Mouse (Mus musculus) stomach, embryonic 16.5 days (tissue): ENCODE measurements at regions not wholly inside any gene's neighbourhood (a gene's known extent, or its start where the extent isn't known, plus 50 kb on each side); places are given as distances from the start of the nearest gene placed in this dataset.

Source experiments
- ATAC-seq: fragments of 200-750 bp; cut with Nextera tagmentation; 2 replicates; pipeline ENCODE4 v1.8.0; 2017; ENCODE audit warnings: moderate number of reproducible peaks, moderate TSS enrichment; ENCODE audit not compliant: insufficient read depth, low FRiP score
- H3K27ac ChIP-seq: fragments of 300-500 bp; sonication (generic); 2 replicates; pipeline ENCODE4 v1.5.1; 2014; ENCODE audit warnings: low read length
- H3K27me3 ChIP-seq: fragments of 300-500 bp; sonication (generic); 2 replicates; pipeline ENCODE4 v1.6.1; 2014; ENCODE audit warnings: low read length, control low read depth, mixed read lengths; ENCODE audit not compliant: control insufficient read depth, insufficient read depth
- H3K36me3 ChIP-seq: fragments of 300-500 bp; sonication (generic); 2 replicates; pipeline ENCODE4 v1.6.1; 2014; ENCODE audit warnings: low read length; ENCODE audit not compliant: control insufficient read depth, insufficient read depth
- H3K4me1 ChIP-seq: fragments of 300-500 bp; sonication (generic); 2 replicates; pipeline ENCODE4 v1.6.1; 2014; ENCODE audit warnings: low read length, control low read depth, mixed read lengths; ENCODE audit not compliant: control insufficient read depth, insufficient read depth
- H3K4me2 ChIP-seq: fragments of 300-500 bp; sonication (generic); 2 replicates; pipeline ENCODE4 v1.6.1; 2014; ENCODE audit warnings: low read depth, low read length, mixed read lengths
- H3K4me3 ChIP-seq: fragments of 300-500 bp; sonication (generic); replicated peaks from 2 replicates; pipeline ENCODE4 v1.5.1; 2014; ENCODE audit warnings: mild to moderate bottlenecking, low read length
- H3K9ac ChIP-seq: fragments of 300-500 bp; sonication (generic); 2 replicates; pipeline ENCODE4 v1.6.1; 2014; ENCODE audit warnings: low read length
- H3K9me3 ChIP-seq: fragments of 300-500 bp; sonication (generic); replicated peaks from 2 replicates; pipeline ENCODE4 v1.6.1; 2016; ENCODE audit warnings: low read length, control low read depth; ENCODE audit not compliant: control insufficient read depth
- WGBS: fragments of 180-500 bp; shearing (Covaris S2); extraction: QIAGEN DNeasy Blood & Tissue Kit; methylation state at CpG from one replicate; pipeline ENCODE4 v1.1.7; 2014; 5-methylcytosine and 5-hydroxymethylcytosine counted together

DNA sequence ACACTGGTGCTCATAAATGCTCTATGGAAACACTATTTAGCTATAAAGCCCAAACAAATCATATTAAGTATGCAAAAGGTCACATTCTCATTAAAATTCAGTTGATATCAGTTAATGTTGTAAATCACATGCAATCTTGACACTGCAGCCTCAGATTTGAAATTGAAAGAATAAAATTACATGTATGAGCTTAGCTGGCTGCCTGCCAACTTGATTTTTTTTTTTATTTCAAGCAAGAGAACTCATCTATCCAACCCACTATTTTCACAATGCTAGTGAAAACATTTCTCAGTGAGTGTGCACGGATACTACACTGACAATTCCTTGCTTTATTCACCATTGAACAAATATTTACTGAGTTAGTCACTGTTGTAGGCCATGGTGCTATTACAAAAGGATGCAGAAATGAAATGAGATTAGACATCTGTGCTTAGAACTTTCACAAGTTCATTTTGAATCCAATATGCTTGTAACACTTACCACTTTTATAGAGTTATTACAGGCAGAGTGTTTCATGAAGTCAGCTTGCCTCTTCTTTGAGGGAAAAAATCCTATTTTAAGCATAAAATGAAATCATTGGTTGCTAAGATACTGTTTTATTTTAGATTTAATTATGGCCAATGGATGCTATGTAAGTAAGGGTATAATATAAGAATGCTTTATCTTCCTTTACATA is 539.4 kb downstream of the Tmtc2 start:
- WGBS = 48% methylated on average over 1 of the region's 1 CpGs
- Histone ChIP-seq H3K4me2 (no peak overlapping the region), H3K27me3 (no peaks in the 10 kb centered on the region), H3K4me1 (no peaks in the 10 kb centered on the region), H3K9ac (no peak overlapping the region), H3K36me3 (no peaks in the 10 kb centered on the region), H3K9me3 (no peaks in the 10 kb centered on the region), H3K4me3 (no peak overlapping the region), H3K27ac (no peak overlapping the region)
- no peak for ATAC-seq

DNA sequence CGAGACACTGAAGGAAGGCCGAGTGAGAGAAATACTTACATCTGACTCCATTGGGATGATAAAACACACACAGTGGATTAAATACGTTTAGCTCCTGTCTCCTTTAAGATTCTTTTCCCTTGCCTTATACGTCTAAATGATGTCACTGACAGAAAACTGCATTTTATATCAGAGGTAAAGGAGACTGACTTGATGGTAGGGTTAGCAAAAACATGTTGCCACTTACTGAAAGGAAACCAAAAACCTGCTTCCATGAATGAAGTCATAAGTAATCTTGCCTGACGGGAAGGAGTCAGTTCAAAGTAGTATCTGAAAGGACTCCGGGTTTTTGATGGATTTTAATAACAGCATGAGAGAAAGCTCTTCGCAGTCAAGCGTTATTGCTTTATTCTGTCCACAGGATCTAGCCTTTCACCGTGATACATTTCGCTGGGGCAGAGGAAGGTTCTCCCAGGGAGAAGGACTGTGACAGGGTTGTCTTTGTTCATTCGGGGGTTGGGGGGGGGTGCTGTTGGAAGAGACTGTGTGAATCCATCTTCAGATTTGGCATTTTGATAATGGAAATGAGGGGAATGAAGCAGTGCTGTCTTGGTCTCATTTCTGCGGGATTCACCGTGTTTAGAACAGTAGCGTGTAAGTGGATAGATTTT is 553.7 kb downstream of the Tmtc2 start:
- no peaks in the 10 kb centered on the region for H3K9me3 ChIP-seq
- no peak overlapping the region for H3K9ac ChIP-seq
- H3K27me3 ChIP-seq = no peaks in the 10 kb centered on the region
- no peak; the same call in 1 of the 2 replicates for ATAC-seq
- H3K4me3 ChIP-seq = peak overlapping the region; percentile 6; the same call in 1 of the 2 replicates
- no peaks in the 10 kb centered on the region for H3K36me3 ChIP-seq
- peak overlapping the region; percentile 38 for H3K4me2 ChIP-seq
- 34% methylated on average over 14 of the region's 14 CpGs for WGBS
- H3K4me1 ChIP-seq = 0 out of 2 replicates have a peak, but pooled peaks cover 5% of the 10 kb centered on the region
- H3K27ac ChIP-seq = peak overlapping the region; percentile 9; the same call in 1 of the 2 replicates

DNA sequence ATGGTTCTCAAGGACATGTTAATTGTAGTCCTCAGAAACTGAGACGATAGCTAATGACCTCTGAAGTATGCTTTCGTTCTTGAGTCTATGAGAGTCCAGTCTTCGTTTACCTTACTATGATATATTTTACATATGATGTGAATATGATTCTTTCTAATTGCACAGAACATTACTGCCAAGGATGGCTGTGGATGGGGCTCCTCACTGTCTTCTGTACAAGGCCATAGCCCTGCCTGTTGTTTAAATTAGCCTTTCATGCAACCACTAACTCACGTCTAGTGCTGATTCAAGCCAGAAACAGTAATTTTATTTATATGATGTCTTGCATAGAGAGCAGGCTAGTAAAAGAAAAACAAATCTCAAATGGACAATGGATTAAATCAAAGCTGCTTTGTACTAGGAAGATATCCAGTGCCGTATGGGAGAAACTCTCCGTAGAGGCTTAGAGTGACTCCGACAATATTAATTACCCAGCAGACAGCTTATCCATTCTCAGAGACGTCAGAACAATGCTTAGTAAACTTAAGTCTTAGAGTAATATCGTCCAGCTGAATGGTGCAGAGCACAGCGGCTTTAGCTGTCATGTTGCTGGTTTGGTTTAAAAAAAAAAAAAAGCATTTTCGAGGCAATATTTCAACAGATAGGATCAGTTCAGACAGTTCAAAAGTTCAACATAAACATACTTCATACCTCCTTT is 554.3 kb downstream of the Tmtc2 start:
- no peaks in the 10 kb centered on the region for H3K9me3 ChIP-seq
- H3K36me3 ChIP-seq = no peaks in the 10 kb centered on the region
- H3K4me2 ChIP-seq = peak overlapping the region; percentile 38
- peak overlapping the region; percentile 46; the same call in 1 of the 2 replicates for H3K27ac ChIP-seq
- H3K9ac ChIP-seq = no peak overlapping the region
- WGBS = 20% methylated on average over 11 of the region's 11 CpGs
- H3K27me3 ChIP-seq = no peaks in the 10 kb centered on the region
- 0 out of 2 replicates have a peak, but pooled peaks cover 5% of the 10 kb centered on the region for H3K4me1 ChIP-seq
- H3K4me3 ChIP-seq = peak overlapping the region; percentile 6; the same call in 1 of the 2 replicates
- peak; percentile 90 for ATAC-seq
